Mouse (Mus musculus) heart, adult 2 months (tissue): Measurements from ENCODE around the gene Aptx.

Source experiments
- CTCF ChIP-seq: fragments of 200-600 bp; IDR thresholded peaks from 2 replicates; pipeline ENCODE4 v1.8.1; 2022; ENCODE audit warnings: antibody characterized with exemption, mild to moderate bottlenecking, moderate library complexity
- POLR2A ChIP-seq: fragments of 200-500 bp; IDR thresholded peaks from 2 replicates; pipeline ENCODE4 v1.6.1; 2011; ENCODE audit warnings: mild to moderate bottlenecking, low read depth, low read length, control low read depth; ENCODE audit not compliant: insufficient read depth

- TF ChIP-seq CTCF, result peak; percentile 91
- TF ChIP-seq POLR2A, result no peak
These were observed 22.6 kb downstream of the Aptx start for GRCm38 (mm10) chr4:40680250-40680860.
